Mouse (Mus musculus) left cerebral cortex, adult 18-20 months (tissue): ENCODE measurements around the gene Anln. TPM values are rescaled to one million over a fixed set of nuclear protein-coding genes. Genes with fewer than 3 reads are reported as not detected.
A peak's percentile ranks its signal among the peaks of the same experiment; 100 is the strongest.
"Not testable (repeated sequence)": the region's sequence is repeated elsewhere in the genome, so short reads cannot be mapped to it uniquely, and the experiment has no call there.

Source experiments
- DNase-seq, 2 experiments: peaks; one replicate each; pipeline ENCODE4 v3.0.0; 2021 to 2022; ENCODE audit warnings: low spot score in 2 of 2, mixed read lengths in 1 of 2
- total RNA-seq, 2 experiments: library from RNA; stranded (reverse); gene quantifications; 2 replicates each; pipeline ENCODE4 v1.2.3; 2021

The Anln gene
- total RNA-seq, 2 experiments from 2014 or later: 11.7 to 13.7 TPM

- not testable (repeated sequence) for DNase-seq
These were observed 14.5 kb upstream of the Anln start for GRCm38 (mm10) chr9:22403501-22403900.

DNA sequence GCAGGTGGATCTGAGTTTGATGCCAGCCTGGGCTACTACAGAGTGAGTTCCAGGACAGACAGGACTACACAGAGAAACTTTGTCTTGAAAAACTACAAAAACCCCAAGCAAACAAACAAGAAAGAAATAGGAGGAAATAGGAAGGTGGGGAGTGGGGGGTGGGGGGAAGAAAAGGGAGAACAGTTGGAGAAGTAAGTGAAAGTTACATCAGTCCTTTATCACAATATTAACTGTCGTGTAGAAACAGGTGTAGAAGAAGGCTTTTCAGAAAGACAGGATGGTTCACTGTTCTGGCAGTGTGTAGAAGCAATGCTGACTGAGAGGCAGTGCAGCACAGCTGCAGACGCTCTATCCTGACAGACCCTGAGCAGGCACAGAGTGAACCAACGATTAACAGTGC is 14.0 kb upstream of the Anln start:
- DNase-seq: no peak

DNA sequence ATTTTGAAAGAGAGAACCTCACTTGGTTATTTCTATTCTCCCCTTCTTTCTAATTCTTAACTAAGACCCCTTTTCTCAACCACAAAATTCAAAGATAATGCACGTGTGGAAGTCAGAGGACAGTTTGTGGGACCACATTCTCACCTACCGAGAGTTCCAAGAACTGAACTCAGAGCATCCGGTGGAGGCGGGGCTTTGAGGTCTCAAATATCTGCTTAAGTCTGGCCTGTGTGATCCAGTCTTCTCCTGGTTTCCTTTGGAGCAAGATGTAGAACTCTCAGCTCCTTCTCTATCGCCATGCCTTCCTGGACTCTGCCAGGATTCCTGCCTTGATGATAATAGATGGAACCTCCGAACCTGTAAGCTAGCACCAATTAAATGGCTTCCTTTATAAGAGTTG is 13.0 kb upstream of the Anln start:
- DNase-seq: no peak

- no peak for DNase-seq
These were observed 10.0 kb upstream of the Anln start for GRCm38 (mm10) chr9:22399021-22399420.

DNA sequence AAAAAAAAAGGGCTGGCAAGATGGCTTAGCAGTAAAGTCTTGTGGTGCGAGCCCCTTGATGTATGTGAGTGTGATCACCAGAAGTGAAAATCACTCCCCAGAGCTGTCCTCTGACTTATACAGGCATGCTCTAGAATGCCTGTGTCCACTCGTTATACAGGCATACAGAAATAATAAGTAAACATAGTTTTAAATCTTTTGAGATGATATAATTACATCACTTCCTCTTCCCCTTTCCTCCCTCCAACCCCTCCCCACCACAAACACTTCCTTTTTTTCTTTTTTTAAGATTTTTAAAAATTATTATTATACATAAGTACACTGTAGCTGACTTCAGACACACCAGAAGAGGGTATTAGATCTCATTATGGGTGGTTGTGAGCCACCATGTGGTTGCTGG is 5.7 kb upstream of the Anln start:
- no peak for DNase-seq

GRCm38 (mm10) chr9:22390390-22390789 is 1.4 kb upstream of the Anln start:
- DNase-seq: no peak

- no peak for DNase-seq
These were observed 803 bp upstream of the Anln start for GRCm38 (mm10) chr9:22389736-22390245.

GRCm38 (mm10) chr9:22388401-22388980 is 497 bp downstream of the Anln start:
- no peak for DNase-seq

- DNase-seq: no peak
These were observed 1.1 kb downstream of the Anln start for GRCm38 (mm10) chr9:22387901-22388300.

DNA sequence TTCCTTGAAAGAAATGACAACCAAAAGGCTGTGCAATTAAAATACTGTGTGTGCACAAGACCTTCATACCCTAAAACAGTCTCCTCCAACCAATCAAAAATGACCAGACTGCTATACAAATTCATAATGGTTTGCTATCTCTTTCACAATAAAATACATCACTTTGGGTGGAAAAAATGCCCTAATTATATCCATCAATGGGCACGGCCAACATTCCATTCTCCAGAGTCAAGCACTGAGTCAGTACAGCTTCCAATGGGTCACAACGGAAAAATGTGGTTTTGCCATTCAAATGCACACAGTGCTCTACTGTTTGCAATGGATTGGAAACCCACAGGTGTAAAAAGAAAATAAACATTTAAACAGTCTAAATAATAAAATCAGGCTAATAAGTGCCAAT is 3.1 kb downstream of the Anln start:
- no peak for DNase-seq

- peak in 1 of 2 experiments; percentile 23 for DNase-seq
These were observed 12.9 kb downstream of the Anln start for GRCm38 (mm10) chr9:22376086-22376485.

- DNase-seq: no peak
These were observed 16.2 kb downstream of the Anln start for GRCm38 (mm10) chr9:22372760-22373159.

GRCm38 (mm10) chr9:22368030-22368429 is 21.0 kb downstream of the Anln start:
- DNase-seq: no peak

- DNase-seq: peak in 1 of 2 experiments; percentile 5
These were observed 22.4 kb downstream of the Anln start for GRCm38 (mm10) chr9:22366621-22367020.

DNA sequence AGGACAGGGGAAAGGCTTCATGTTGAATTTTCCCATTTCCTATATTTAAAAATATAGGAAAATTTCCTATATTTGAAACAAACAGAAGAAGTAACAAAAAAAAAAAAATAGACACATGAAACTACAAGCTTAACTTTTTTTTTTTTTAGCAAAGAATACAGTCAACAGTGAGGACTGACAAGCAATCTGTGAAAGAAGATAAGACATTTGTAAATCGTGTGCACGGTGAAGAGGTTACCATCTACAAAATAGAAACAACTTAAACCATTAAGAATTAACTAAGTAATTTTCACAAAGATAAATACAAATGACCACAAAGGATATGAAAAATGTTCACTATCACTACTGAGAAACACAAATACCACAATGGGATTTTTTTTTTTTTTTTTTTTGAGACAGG is 22.8 kb downstream of the Anln start:
- no peak for DNase-seq

- no peak for DNase-seq
These were observed 28.1 kb downstream of the Anln start for GRCm38 (mm10) chr9:22360916-22361315.

GRCm38 (mm10) chr9:22355919-22356318 is 33.1 kb downstream of the Anln start:
- no peak for DNase-seq

DNA sequence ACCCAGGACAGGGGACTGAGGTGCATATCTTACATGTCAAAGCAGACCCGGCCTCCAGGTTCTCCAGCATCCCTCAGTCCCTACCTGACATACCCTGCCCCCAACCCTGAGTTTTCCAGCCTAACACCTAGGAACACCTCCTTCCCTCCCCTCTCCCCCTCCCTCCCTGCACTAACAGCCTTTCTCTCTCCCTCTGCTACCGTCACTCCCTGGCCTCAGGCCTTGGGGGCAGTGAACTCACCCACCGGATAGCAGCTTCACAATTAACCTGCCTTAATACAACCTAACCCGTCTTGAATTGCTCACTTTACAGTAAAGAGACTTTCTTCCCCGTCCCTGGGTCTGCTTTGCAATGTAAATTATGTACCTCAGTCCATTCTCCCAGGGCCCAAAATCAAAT is 35.1 kb downstream of the Anln start:
- DNase-seq: no peak

DNA sequence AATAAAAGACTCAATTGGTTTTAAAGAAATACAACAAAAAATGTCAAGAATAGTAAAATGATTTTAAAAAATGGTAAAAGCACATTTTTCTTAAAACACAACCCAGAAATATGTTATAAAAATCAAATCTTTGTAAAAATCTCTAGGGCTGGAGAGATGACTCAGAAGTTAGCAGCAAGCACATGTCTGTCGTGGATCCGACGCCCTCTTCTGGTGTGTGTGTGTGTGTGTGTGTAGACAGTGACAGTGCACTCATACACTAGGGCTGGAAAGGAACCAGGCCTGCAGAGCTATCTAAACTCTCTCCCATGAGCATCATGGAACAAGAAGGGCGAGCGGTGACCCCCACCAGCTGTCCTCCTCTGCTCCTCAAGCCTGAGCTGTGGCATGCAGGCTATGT is 35.5 kb downstream of the Anln start:
- no peak for DNase-seq

- DNase-seq: no peak
These were observed 48.7 kb downstream of the Anln start for GRCm38 (mm10) chr9:22340331-22340730.

DNA sequence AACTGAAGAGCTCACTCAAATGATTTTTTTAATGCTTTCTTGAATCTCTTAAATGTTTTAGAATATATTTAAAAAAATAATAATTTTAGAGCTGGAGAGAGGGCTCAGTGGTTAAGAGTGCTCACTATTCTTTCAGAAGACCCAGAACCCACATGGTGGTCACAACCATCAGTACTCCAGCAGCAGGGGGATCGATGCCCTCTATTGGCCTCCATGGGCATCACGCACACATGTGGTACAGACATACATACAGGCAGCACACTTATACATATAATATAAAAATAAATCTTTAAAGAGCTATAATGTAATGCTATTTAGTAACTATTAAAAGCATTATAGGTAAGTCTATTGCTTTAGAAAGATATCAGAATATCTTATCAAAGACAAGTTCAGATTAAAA is 51.8 kb downstream of the Anln start:
- no peak for DNase-seq

- DNase-seq: peak; percentile 79 to 81
These were observed 61.3 kb downstream of the Anln start for GRCm38 (mm10) chr9:22327475-22328387.

- no peak for DNase-seq
These were observed 61.9 kb downstream of the Anln start for GRCm38 (mm10) chr9:22327099-22327474.
